Mouse (Mus musculus) right cerebral cortex, postnatal 36 days (tissue): ENCODE results near the gene Gm10696.
"Not testable (repeated sequence)": the region's sequence is repeated elsewhere in the genome, so short reads cannot be mapped to it uniquely, and the experiment has no call there.

ENCODE experiments used
- DNase-seq, 2 experiments: peaks; one replicate each; pipeline ENCODE4 v3.0.0; 2022; ENCODE audit warnings: low spot score in 2 of 2, mixed read lengths in 1 of 2

Gm10696 gene

DNA sequence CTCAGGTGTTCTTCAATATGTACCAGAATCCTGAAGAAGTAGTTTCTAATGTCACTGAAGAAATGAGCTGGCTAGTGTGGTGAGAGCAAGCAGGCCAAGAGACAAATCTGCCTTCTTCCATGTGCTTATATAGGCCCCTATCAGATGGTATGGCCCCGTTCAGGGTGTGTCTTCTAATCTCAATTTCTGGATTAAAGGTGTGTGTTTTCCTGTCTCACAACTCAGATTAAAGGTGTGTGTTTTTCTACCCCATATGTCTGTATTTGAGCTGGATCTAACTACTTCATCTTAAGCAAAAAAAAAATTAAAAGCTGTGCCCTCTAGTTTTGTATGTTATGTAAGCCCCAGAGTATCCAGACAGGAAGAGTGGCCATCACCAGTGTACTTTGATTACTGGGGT is at the start of gene Gm10696:
Gene Gm10696 (minus strand): TSS at position 101 of the 400 bp plus-strand sequence.
- DNase-seq, result not testable (repeated sequence)

DNA sequence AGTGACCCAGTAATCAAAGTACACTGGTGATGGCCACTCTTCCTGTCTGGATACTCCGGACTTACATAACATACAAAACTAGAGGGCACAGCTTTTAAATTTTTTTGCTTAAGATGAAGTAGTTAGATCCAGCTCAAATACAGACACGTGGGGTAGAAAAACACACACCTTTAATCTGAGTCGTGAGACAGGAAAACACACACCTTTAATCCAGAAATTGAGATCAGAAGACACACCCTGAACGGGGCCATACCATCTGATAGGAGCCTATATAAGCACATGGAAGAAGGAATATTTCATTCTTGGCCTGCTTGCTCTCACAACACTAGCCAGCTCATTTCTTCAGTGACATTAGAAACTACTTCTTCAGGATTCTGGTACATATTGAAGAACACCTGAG is 18.4 kb upstream of the Gm10696 start, which contains the start of gene Gm5286:
Gene Gm5286 (plus strand): TSS at position 301 of the 400 bp plus-strand sequence.
- not testable (repeated sequence) for DNase-seq

DNA sequence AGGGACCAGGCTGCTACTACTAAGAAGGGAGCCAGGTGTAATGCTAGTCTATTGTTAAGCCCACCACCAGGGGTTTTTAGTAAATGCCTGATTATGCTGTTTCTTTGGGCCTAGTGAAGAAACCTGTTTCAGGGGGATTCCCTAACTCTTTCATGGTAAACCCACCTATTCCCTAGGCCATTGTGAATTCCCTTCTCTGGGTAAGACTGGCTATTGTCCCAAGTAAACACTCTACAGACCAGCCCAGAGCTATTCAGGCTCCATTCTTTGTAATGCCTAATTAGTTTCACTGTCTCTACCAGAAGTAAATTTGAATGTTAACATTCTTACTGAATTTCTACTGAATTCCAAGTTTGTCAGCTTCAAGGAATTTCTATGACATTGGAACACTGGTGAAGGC is 10.6 kb downstream of the Gm10696 start:
- DNase-seq, result not testable (repeated sequence)
